Mouse (Mus musculus) heart, adult 2 months (tissue): ENCODE results near the gene Actbl2. TPM values are rescaled to one million over a fixed set of nuclear protein-coding genes. Genes with fewer than 3 reads are reported as not detected.

Experiments
- DNase-seq, 2 experiments: peaks; one replicate each; pipeline ENCODE4 v3.0.0; 2021
- H3K27ac ChIP-seq: fragments of 200-600 bp; 2 replicates; pipeline ENCODE4 v1.8.1; 2022
- H3K27me3 ChIP-seq: fragments of 200-500 bp; 2 replicates; pipeline ENCODE4 v1.6.1; 2012; ENCODE audit warnings: mild to moderate bottlenecking, low read length, inconsistent platforms, mixed read lengths; ENCODE audit not compliant: control insufficient read depth, insufficient read depth
- H3K36me3 ChIP-seq: fragments of 200-500 bp; 2 replicates; pipeline ENCODE4 v1.6.1; 2012; ENCODE audit warnings: low read length, inconsistent platforms; ENCODE audit not compliant: control insufficient read depth, insufficient read depth
- H3K4me1 ChIP-seq: fragments of 200-500 bp; 2 replicates; pipeline ENCODE4 v1.6.1; 2011; ENCODE audit warnings: low read length; ENCODE audit not compliant: control insufficient read depth, insufficient read depth
- H3K4me3 ChIP-seq: fragments of 200-600 bp; 2 replicates; pipeline ENCODE4 v1.8.1; 2022
- H3K79me2 ChIP-seq: fragments of 200-500 bp; replicated peaks from 2 replicates; pipeline ENCODE4 v1.6.1; 2012; ENCODE audit warnings: mild to moderate bottlenecking, inconsistent platforms, low read length, moderate library complexity, mixed read lengths; ENCODE audit not compliant: control insufficient read depth, insufficient read depth
- H3K9ac ChIP-seq: fragments of 200-500 bp; 2 replicates; pipeline ENCODE4 v1.6.1; 2012; ENCODE audit warnings: low read depth, mild to moderate bottlenecking, control low read depth, inconsistent platforms, low read length, mixed read lengths
- CTCF ChIP-seq: fragments of 200-600 bp; IDR thresholded peaks from 2 replicates; pipeline ENCODE4 v1.8.1; 2022; ENCODE audit warnings: antibody characterized with exemption, mild to moderate bottlenecking, moderate library complexity
- EP300 ChIP-seq: fragments of 200-500 bp; IDR thresholded peaks from 2 replicates; pipeline ENCODE4 v1.6.1; 2011; ENCODE audit warnings: low read depth, low read length, control low read depth; ENCODE audit not compliant: insufficient read depth
- POLR2A ChIP-seq: fragments of 200-500 bp; IDR thresholded peaks from 2 replicates; pipeline ENCODE4 v1.6.1; 2011; ENCODE audit warnings: mild to moderate bottlenecking, low read depth, low read length, control low read depth; ENCODE audit not compliant: insufficient read depth
- WGBS: fragments of 180-500 bp; shearing (Covaris S2); methylation state at CpG from one replicate; pipeline ENCODE4 v1.1.7; 2018; 5-methylcytosine and 5-hydroxymethylcytosine counted together
- intact Hi-C: fragments of 180-260 bp; cut with DNase I; formaldehyde crosslinking; loops from one replicate; pipeline ENCODE4 v1.15.1; 2025
- polyA plus RNA-seq: library from polyadenylated mRNA; depleted of rRNA; stranded (reverse); fragments of >200 nt; gene quantifications from 2 replicates; pipeline ENCODE4 v1.2.3, GENCODE M21; 2012
- total RNA-seq, 2 experiments: library from RNA; stranded (reverse); gene quantifications; 2 replicates each; pipeline ENCODE4 v1.2.3; 2021

The Actbl2 gene
- total and polyA plus RNA-seq, 3 experiments = not detected

GRCm38 (mm10) chr13:111263758-111264157 is 8.9 kb downstream of the Actbl2 start:
- no peaks in the 10 kb centered on the region for H3K27me3 ChIP-seq
- no peak overlapping the region for H3K9ac ChIP-seq
- H3K4me3 ChIP-seq = no peak overlapping the region
- H3K4me1 ChIP-seq = no peaks in the 10 kb centered on the region
- DNase-seq = no peak
- intact Hi-C loops = no loop called here
- no peaks in the 10 kb centered on the region; the same call in 1 of the 2 replicates for H3K79me2 ChIP-seq
- TF ChIP-seq EP300 (no peak), POLR2A (no peak), CTCF (no peak)
- H3K27ac ChIP-seq = no peak overlapping the region
- 87% methylated on average over 3 of the region's 3 CpGs for WGBS
- no peaks in the 10 kb centered on the region for H3K36me3 ChIP-seq

- no peak for DNase-seq
- no peak overlapping the region for H3K27ac ChIP-seq
- H3K4me3 ChIP-seq = no peak overlapping the region
- H3K4me1 ChIP-seq = no peaks in the 10 kb centered on the region
- intact Hi-C loops = no loop called here
- H3K79me2 ChIP-seq = no peaks in the 10 kb centered on the region; the same call in 1 of the 2 replicates
- TF ChIP-seq CTCF (no peak), POLR2A (no peak), EP300 (no peak)
- 53% methylated on average over 4 of the region's 4 CpGs for WGBS
- no peaks in the 10 kb centered on the region for H3K36me3 ChIP-seq
- no peaks in the 10 kb centered on the region for H3K27me3 ChIP-seq
- no peak overlapping the region for H3K9ac ChIP-seq
Measured at GRCm38 (mm10) chr13:111265231-111266000, 10.6 kb downstream of the Actbl2 start.

GRCm38 (mm10) chr13:111266855-111267254 is 12.0 kb downstream of the Actbl2 start:
- Histone ChIP-seq H3K36me3 (no peaks in the 10 kb centered on the region), H3K27ac (no peak overlapping the region), H3K4me1 (no peaks in the 10 kb centered on the region), H3K4me3 (no peak overlapping the region), H3K79me2 (no peaks in the 10 kb centered on the region), H3K27me3 (no peaks in the 10 kb centered on the region), H3K9ac (no peak overlapping the region)
- no peak for DNase-seq
- intact Hi-C loops = no loop called here
- TF ChIP-seq POLR2A (no peak), CTCF (no peak), EP300 (no peak)
- 70% methylated on average over 5 of the region's 5 CpGs for WGBS

- Histone ChIP-seq H3K4me1 (no peaks in the 10 kb centered on the region), H3K79me2 (no peaks in the 10 kb centered on the region), H3K4me3 (no peak overlapping the region), H3K27me3 (no peaks in the 10 kb centered on the region), H3K36me3 (no peaks in the 10 kb centered on the region), H3K27ac (no peak overlapping the region), H3K9ac (no peak overlapping the region)
- DNase-seq = no peak
- intact Hi-C loops = no loop called here
- TF ChIP-seq EP300 (no peak), CTCF (no peak), POLR2A (no peak)
- 90% methylated on average over 5 of the region's 5 CpGs for WGBS
Measured at GRCm38 (mm10) chr13:111268992-111269391, 14.2 kb downstream of the Actbl2 start.

GRCm38 (mm10) chr13:111269789-111270335 is 15.0 kb downstream of the Actbl2 start:
- no peaks in the 10 kb centered on the region for H3K27me3 ChIP-seq
- H3K79me2 ChIP-seq = no peaks in the 10 kb centered on the region
- 59% methylated on average over 13 of the region's 13 CpGs for WGBS
- no peak for DNase-seq
- H3K9ac ChIP-seq = no peak overlapping the region
- H3K4me1 ChIP-seq = no peaks in the 10 kb centered on the region
- intact Hi-C loops = no loop called here
- no peak overlapping the region for H3K27ac ChIP-seq
- no peak overlapping the region for H3K4me3 ChIP-seq
- no peaks in the 10 kb centered on the region for H3K36me3 ChIP-seq
- no peak for TF ChIP-seq EP300
- TF ChIP-seq CTCF = no peak
- TF ChIP-seq POLR2A = no peak

GRCm38 (mm10) chr13:111271868-111272267 is 17.1 kb downstream of the Actbl2 start:
- Histone ChIP-seq H3K79me2 (no peaks in the 10 kb centered on the region), H3K36me3 (no peaks in the 10 kb centered on the region), H3K27me3 (no peaks in the 10 kb centered on the region), H3K9ac (no peak overlapping the region), H3K4me1 (no peaks in the 10 kb centered on the region), H3K4me3 (no peak overlapping the region), H3K27ac (no peak overlapping the region)
- TF ChIP-seq POLR2A = no peak
- intact Hi-C loops = no loop called here
- WGBS = 52% methylated on average over 8 of the region's 8 CpGs
- DNase-seq = no peak
